ENCODE assay signal across 12 mouse cellular contexts in the genomic region with DNA sequence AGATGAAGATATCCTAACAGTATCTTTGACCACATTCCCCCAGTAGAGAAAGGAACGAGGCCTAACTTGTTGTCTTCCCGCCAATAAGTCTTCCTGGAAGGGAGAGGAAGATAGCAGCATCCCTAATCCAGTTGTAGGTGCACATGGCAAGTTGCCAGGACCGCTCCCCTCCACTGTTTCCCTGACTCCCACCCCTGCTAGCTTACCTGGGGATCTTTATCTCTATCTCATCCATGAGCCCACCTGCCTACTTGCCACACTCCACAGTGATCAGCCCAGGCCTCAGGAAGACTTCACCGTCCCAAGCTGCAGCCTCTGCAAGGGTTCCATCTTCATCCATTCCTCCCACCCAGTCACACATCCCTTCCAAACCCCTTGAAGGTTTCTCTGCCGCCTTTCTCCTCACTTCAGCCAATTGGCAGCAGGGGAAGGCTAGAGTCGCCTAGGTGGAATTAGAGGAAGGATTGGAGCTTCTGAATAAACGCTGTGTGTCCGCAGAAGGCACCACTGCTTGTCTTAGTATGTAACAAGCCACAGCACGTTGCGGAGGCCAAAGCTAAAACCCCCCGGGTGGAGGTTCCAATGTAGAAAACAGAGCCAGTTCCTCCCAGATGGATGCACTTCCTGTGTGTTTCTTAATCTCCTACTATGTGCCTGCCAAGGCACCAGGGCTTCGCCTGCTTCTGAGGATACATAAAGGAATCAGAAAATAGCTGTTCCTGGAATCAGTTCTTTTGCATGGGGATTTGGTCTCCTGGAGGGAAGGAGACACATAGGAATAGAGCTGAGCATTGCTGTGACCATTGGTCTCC. TPM values are rescaled to one million over a fixed set of nuclear protein-coding genes. Genes with fewer than 3 reads are reported as not detected.
DNase-seq lines count a peak whose midpoint lies in the region; ATAC-seq and TF ChIP-seq lines count a peak whose summit lies in the region.
"Had no signal": no experiment of that assay in that cellular context is flagged by ENCODE, and none has a peak within 500 bp of the region (broad histone marks: within the 10 kb centered on the region; RNA-seq: fewer than 3 reads in every experiment).

No protein-coding gene starts in this region.

- DNase-seq in cerebellum, adult 9-11 months, result peak; percentile 62
- DNase-seq in cerebellum, adult 8-10 months, result no peak
- no peak for DNase-seq in limb, embryonic 10.5 days (ENCODE audit: low spot score)
- no peak for DNase-seq in kidney, postnatal 4 days
- DNase-seq in midbrain, embryonic 14.5 days, result no peak
- DNase-seq: adrenal gland, adult 8-10 months; cerebellum, postnatal 25 days had no signal

- H3K4me1 ChIP-seq in limb, embryonic 15.5 days, result peaks cover 47% of the 10 kb centered on the region
- peaks cover 56% of the 10 kb centered on the region for H3K4me1 ChIP-seq in limb, embryonic 10.5 days
- H3K4me1 ChIP-seq in brown adipose tissue, adult 24 weeks (ENCODE audit: control insufficient read depth, insufficient read depth, insufficient read length, low read length), result peaks cover 17% of the 10 kb centered on the region
- H3K4me1 ChIP-seq in intestine, postnatal 0 days (replicated peaks; ENCODE audit: control insufficient read depth, insufficient read depth, low read length), result peaks cover 28% of the 10 kb centered on the region
- H3K4me1 ChIP-seq in midbrain, embryonic 14.5 days (ENCODE audit: control insufficient read depth, insufficient read depth, low read length), result peaks cover 24% of the 10 kb centered on the region

- no peaks in the 10 kb centered on the region for H3K9me3 ChIP-seq in limb, embryonic 15.5 days
- no peaks in the 10 kb centered on the region for H3K9me3 ChIP-seq in limb, embryonic 10.5 days (replicated peaks)
- H3K9me3 ChIP-seq in intestine, postnatal 0 days (ENCODE audit: control insufficient read depth), result no peaks in the 10 kb centered on the region
- no peaks in the 10 kb centered on the region for H3K9me3 ChIP-seq in midbrain, embryonic 14.5 days (ENCODE audit: control insufficient read depth, low read length)

- TF ChIP-seq CTCF in intestine, postnatal 0 days (IDR thresholded peaks at IDR 0.05; ENCODE audit: low read depth), result no peak

- H3K4me3 ChIP-seq in limb, embryonic 15.5 days, result no peak overlapping the region
- no peak overlapping the region for H3K4me3 ChIP-seq in limb, embryonic 10.5 days
- no peak overlapping the region for H3K4me3 ChIP-seq in brown adipose tissue, adult 24 weeks (ENCODE audit: insufficient read depth, low read depth, low read length)
- no peak overlapping the region for H3K4me3 ChIP-seq in intestine, postnatal 0 days (ENCODE audit: low read depth, low read length)
- no peak overlapping the region for H3K4me3 ChIP-seq in midbrain, embryonic 14.5 days (replicated peaks; ENCODE audit: low read depth, low read length)

- H3K4me2 ChIP-seq in limb, embryonic 15.5 days, result no peak overlapping the region
- H3K4me2 ChIP-seq in intestine, postnatal 0 days (replicated peaks; ENCODE audit: low read depth), result no peak overlapping the region
- H3K4me2 ChIP-seq in midbrain, embryonic 14.5 days (ENCODE audit: low read length), result no peak overlapping the region

- no peak for ATAC-seq in limb, embryonic 15.5 days (ENCODE audit: insufficient number of reproducible peaks, low FRiP score, low TSS enrichment, low read depth)
- ATAC-seq in intestine, postnatal 0 days, result no peak
- ATAC-seq in midbrain, embryonic 14.5 days (ENCODE audit: low FRiP score, low TSS enrichment), result no peak
- ATAC-seq: forebrain, embryonic 14.5 days had no signal

- no peak overlapping the region for H3K9ac ChIP-seq in limb, embryonic 15.5 days
- no peak overlapping the region for H3K9ac ChIP-seq in intestine, postnatal 0 days (ENCODE audit: low read depth, low read length)
- no peak overlapping the region for H3K9ac ChIP-seq in midbrain, embryonic 14.5 days (replicated peaks; ENCODE audit: low read length)

- no peaks in the 10 kb centered on the region for H3K36me3 ChIP-seq in limb, embryonic 15.5 days
- no peaks in the 10 kb centered on the region for H3K36me3 ChIP-seq in limb, embryonic 10.5 days
- H3K36me3 ChIP-seq in intestine, postnatal 0 days (ENCODE audit: control insufficient read depth, insufficient read depth), result no peaks in the 10 kb centered on the region
- H3K36me3 ChIP-seq in midbrain, embryonic 14.5 days (ENCODE audit: control insufficient read depth, insufficient read depth, low read length), result no peaks in the 10 kb centered on the region

- WGBS in limb, embryonic 15.5 days, result 64% methylated on average over 12 of the region's 12 CpGs
- WGBS in limb, embryonic 10.5 days, result 81% methylated on average over 12 of the region's 12 CpGs
- 74% methylated on average over 12 of the region's 12 CpGs for WGBS in intestine, postnatal 0 days
- 79% methylated on average over 12 of the region's 12 CpGs for WGBS in midbrain, embryonic 14.5 days

- H3K27me3 ChIP-seq in limb, embryonic 15.5 days, result no peaks in the 10 kb centered on the region
- H3K27me3 ChIP-seq in limb, embryonic 10.5 days (ENCODE audit: low read depth, poor library complexity, severe bottlenecking), result peaks cover 26% of the 10 kb centered on the region
- no peaks in the 10 kb centered on the region for H3K27me3 ChIP-seq in intestine, postnatal 0 days (replicated peaks; ENCODE audit: control insufficient read depth, insufficient read depth, low read length)
- no peaks in the 10 kb centered on the region for H3K27me3 ChIP-seq in midbrain, embryonic 14.5 days (ENCODE audit: control insufficient read depth, insufficient read depth, low read length)

- H3K27ac ChIP-seq in limb, embryonic 15.5 days, result peak overlapping the region; percentile 55
- no peak overlapping the region for H3K27ac ChIP-seq in limb, embryonic 10.5 days
- peak overlapping the region; percentile 62 for H3K27ac ChIP-seq in brown adipose tissue, adult 24 weeks (replicated peaks; ENCODE audit: low read depth, low read length)
- H3K27ac ChIP-seq in intestine, postnatal 0 days (ENCODE audit: low read depth, low read length), result peak overlapping the region; percentile 42; the same call in 1 of the 2 replicates
- H3K27ac ChIP-seq in midbrain, embryonic 14.5 days (replicated peaks; ENCODE audit: low read depth, low read length), result no peak overlapping the region

RNA-seq across cellular contexts. Expression of gene Jup, which starts 2.4 kb away (rescaled TPM):
- 305 and 309 TPM in 2 replicates for polyA plus RNA-seq in limb, embryonic 15.5 days (2015; fragmentation: Nextera tagmentation; extraction: Ambion mirVana)
- polyA plus RNA-seq in limb, embryonic 10.5 days (2016; fragmentation: Nextera tagmentation; extraction: Ambion mirVana), result 35.6 and 41.8 TPM in 2 replicates
- polyA plus RNA-seq in brown adipose tissue, adult 24 weeks (2012; ENCODE audit: insufficient read depth, insufficient read length, missing spikeins), result 24.9 and 31.0 TPM in 2 replicates
- 102 and 103 TPM in 2 replicates for polyA plus RNA-seq in intestine, postnatal 0 days (2015; fragmentation: Nextera tagmentation; extraction: Ambion mirVana)
- polyA plus RNA-seq in midbrain, embryonic 14.5 days (2014; fragmentation: Nextera tagmentation; extraction: Ambion mirVana), result 70.0 and 75.2 TPM in 2 replicates

RNA-seq across cellular contexts. Expression of gene P3h4, which starts 14.7 kb away (rescaled TPM):
- polyA plus RNA-seq in limb, embryonic 15.5 days (2015; fragmentation: Nextera tagmentation; extraction: Ambion mirVana), result 107 and 114 TPM in 2 replicates
- polyA plus RNA-seq in limb, embryonic 10.5 days (2016; fragmentation: Nextera tagmentation; extraction: Ambion mirVana), result 33.9 and 45.3 TPM in 2 replicates
- polyA plus RNA-seq in brown adipose tissue, adult 24 weeks (2012; ENCODE audit: insufficient read depth, insufficient read length, missing spikeins), result 5.7 and 9.8 TPM in 2 replicates
- polyA plus RNA-seq in intestine, postnatal 0 days (2015; fragmentation: Nextera tagmentation; extraction: Ambion mirVana), result 17.0 and 17.2 TPM in 2 replicates
- 13.9 and 16.4 TPM in 2 replicates for polyA plus RNA-seq in midbrain, embryonic 14.5 days (2014; fragmentation: Nextera tagmentation; extraction: Ambion mirVana)

RNA-seq across cellular contexts. Expression of gene Fkbp10, which starts 15.6 kb away (rescaled TPM):
- 210 and 239 TPM in 2 replicates for polyA plus RNA-seq in limb, embryonic 15.5 days (2015; fragmentation: Nextera tagmentation; extraction: Ambion mirVana)
- polyA plus RNA-seq in limb, embryonic 10.5 days (2016; fragmentation: Nextera tagmentation; extraction: Ambion mirVana), result 67.6 and 89.5 TPM in 2 replicates
- 1.7 and 3.3 TPM in 2 replicates for polyA plus RNA-seq in brown adipose tissue, adult 24 weeks (2012; ENCODE audit: insufficient read depth, insufficient read length, missing spikeins)
- 31.7 and 37.0 TPM in 2 replicates for polyA plus RNA-seq in intestine, postnatal 0 days (2015; fragmentation: Nextera tagmentation; extraction: Ambion mirVana)
- 9.0 and 20.1 TPM in 2 replicates for polyA plus RNA-seq in midbrain, embryonic 14.5 days (2014; fragmentation: Nextera tagmentation; extraction: Ambion mirVana)

RNA-seq across cellular contexts. Expression of gene Nt5c3b, which starts 41.7 kb away (rescaled TPM):
- polyA plus RNA-seq in limb, embryonic 15.5 days (2015; fragmentation: Nextera tagmentation; extraction: Ambion mirVana), result 137 and 141 TPM in 2 replicates
- 149 and 173 TPM in 2 replicates for polyA plus RNA-seq in limb, embryonic 10.5 days (2016; fragmentation: Nextera tagmentation; extraction: Ambion mirVana)
- polyA plus RNA-seq in brown adipose tissue, adult 24 weeks (2012; ENCODE audit: insufficient read depth, insufficient read length, missing spikeins), result 14.7 and 16.3 TPM in 2 replicates
- polyA plus RNA-seq in intestine, postnatal 0 days (2015; fragmentation: Nextera tagmentation; extraction: Ambion mirVana), result 31.6 and 33.0 TPM in 2 replicates
- 84.9 and 100 TPM in 2 replicates for polyA plus RNA-seq in midbrain, embryonic 14.5 days (2014; fragmentation: Nextera tagmentation; extraction: Ambion mirVana)

RNA-seq across cellular contexts. Expression of gene Klhl10, which starts 41.8 kb away (rescaled TPM):
- polyA plus RNA-seq in limb, embryonic 15.5 days (2015; fragmentation: Nextera tagmentation; extraction: Ambion mirVana), result 0.64 and 0.70 TPM in 2 replicates
- polyA plus RNA-seq in limb, embryonic 10.5 days (2016; fragmentation: Nextera tagmentation; extraction: Ambion mirVana), result 0.63 and 0.69 TPM in 2 replicates
- polyA plus RNA-seq in brown adipose tissue, adult 24 weeks (2012; ENCODE audit: insufficient read depth, insufficient read length, missing spikeins), result not detected in 2 replicates
- 0.13 and 0.14 TPM in 2 replicates for polyA plus RNA-seq in intestine, postnatal 0 days (2015; fragmentation: Nextera tagmentation; extraction: Ambion mirVana)
- polyA plus RNA-seq in midbrain, embryonic 14.5 days (2014; fragmentation: Nextera tagmentation; extraction: Ambion mirVana), result 0.55 and 0.82 TPM in 2 replicates
- polyA plus RNA-seq: liver, embryonic 16.5 days had no signal

Comparison
In these comparisons a context has a peak if more than half of its experiments do, and no peak if none do; other contexts are left out.
1. H3K27ac ChIP-seq: peak in limb, embryonic 15.5 days (single experiment), brown adipose tissue, adult 24 weeks (single experiment) and intestine, postnatal 0 days (single experiment); none in limb, embryonic 10.5 days (single experiment) and midbrain, embryonic 14.5 days (single experiment).